Mouse (Mus musculus): ENCODE results near the gene Gsdma3. TPM values are rescaled to one million over a fixed set of nuclear protein-coding genes. Genes with fewer than 3 reads are reported as not detected.
A peak's percentile ranks its signal among the peaks of the same experiment; 100 is the strongest.

The Gsdma3 gene
- polyA plus RNA-seq, 1 experiment from 2014 or later: not detected

DNA sequence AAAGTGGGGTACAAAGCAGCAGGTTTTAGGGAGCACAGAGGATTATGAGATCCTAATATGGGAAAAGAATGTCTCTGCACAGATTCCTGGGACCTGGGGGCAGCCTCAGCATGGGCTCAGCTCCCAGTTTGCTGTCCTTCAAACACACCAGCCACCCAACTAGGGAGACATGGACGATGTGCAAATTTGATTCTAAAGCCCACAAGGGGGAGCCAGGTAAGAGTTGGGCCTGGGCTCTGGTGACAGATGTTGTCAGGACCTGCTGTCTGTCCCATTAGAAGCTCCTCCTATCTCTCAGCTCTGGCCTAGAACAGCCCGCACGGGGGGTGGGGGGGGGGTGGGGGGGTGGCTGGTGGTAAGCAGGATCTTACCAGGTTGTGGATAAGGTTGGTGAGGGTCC, 42.6 kb upstream of the Gsdma3 start:
- Histone ChIP-seq H3K4me1 (replicated peaks; ENCODE audit: control insufficient read depth, insufficient read depth, low read length) (peaks cover 72% of the 10 kb centered on the region), H3K9me3 (ENCODE audit: control insufficient read depth, low read length) (no peaks in the 10 kb centered on the region), H3K4me2 (peak overlapping the region; percentile 89), H3K9ac (ENCODE audit: low read depth, low read length) (peak overlapping the region; percentile 83), H3K27ac (ENCODE audit: low read depth, low read length) (peak overlapping the region; percentile 99), H3K27me3 (replicated peaks; ENCODE audit: control insufficient read depth, insufficient read depth, low read length) (no peaks in the 10 kb centered on the region), H3K36me3 (ENCODE audit: control insufficient read depth, insufficient read depth, low read length) (peaks cover 10% of the 10 kb centered on the region; the same call in 1 of the 2 replicates), H3K4me3 (ENCODE audit: low read depth, low read length) (peak overlapping the region; percentile 41)
- whole genome bisulfite sequencing: 10% methylated on average over 3 of the region's 3 CpGs
- ATAC-seq (replicated peaks; ENCODE audit: low FRiP score) (peak; percentile 30; the same call in 1 of the 2 replicates), DNase-seq (ENCODE audit: low spot score) (no peak)

DNA sequence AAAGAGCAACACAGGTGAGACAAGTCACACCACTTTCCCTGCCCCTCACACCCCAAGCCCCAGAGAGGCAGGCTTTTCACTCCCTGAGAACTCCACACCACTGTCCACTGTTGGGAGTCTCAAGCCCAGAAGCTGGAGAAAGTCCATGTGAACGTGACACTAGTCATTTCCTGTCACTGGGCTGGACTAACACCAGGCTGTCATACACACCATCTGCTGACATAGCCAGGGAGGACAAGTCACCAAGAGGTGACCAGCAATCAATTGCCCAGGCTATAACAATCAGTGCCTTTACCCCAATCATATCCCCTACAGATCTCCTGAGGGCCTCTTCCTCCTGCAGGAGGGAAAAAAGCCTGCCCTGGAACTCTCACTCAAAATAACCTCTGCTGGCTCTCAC, 42.0 kb upstream of the Gsdma3 start:
- Histone ChIP-seq H3K4me1 (replicated peaks; ENCODE audit: control insufficient read depth, insufficient read depth, low read length) (peaks cover 78% of the 10 kb centered on the region), H3K27me3 (replicated peaks; ENCODE audit: control insufficient read depth, insufficient read depth, low read length) (no peaks in the 10 kb centered on the region), H3K36me3 (ENCODE audit: control insufficient read depth, insufficient read depth, low read length) (peaks cover 10% of the 10 kb centered on the region; the same call in 1 of the 2 replicates), H3K9ac (ENCODE audit: low read depth, low read length) (peak overlapping the region; percentile 34; the same call in 1 of the 2 replicates), H3K27ac (ENCODE audit: low read depth, low read length) (peak overlapping the region; percentile 99), H3K4me3 (ENCODE audit: low read depth, low read length) (no peak overlapping the region), H3K9me3 (ENCODE audit: control insufficient read depth, low read length) (no peaks in the 10 kb centered on the region), H3K4me2 (peak overlapping the region; percentile 89)
- WGBS: 45% methylated on average over 1 of the region's 1 CpGs
- DNase-seq (ENCODE audit: low spot score) (no peak), ATAC-seq (replicated peaks; ENCODE audit: low FRiP score) (no peak)

GRCm38 (mm10) chr11:98584629-98585177, 41.5 kb upstream of the Gsdma3 start:
- H3K36me3 ChIP-seq (ENCODE audit: control insufficient read depth, insufficient read depth, low read length): peaks cover 9% of the 10 kb centered on the region; the same call in 1 of the 2 replicates
- H3K27ac ChIP-seq (ENCODE audit: low read depth, low read length): peak overlapping the region; percentile 99; the same call in 1 of the 2 replicates
- 87% methylated on average over 6 of the region's 6 CpGs for WGBS
- ATAC-seq (replicated peaks; ENCODE audit: low FRiP score) (no peak), DNase-seq (ENCODE audit: low spot score) (no peak)
- no peaks in the 10 kb centered on the region for H3K9me3 ChIP-seq (ENCODE audit: control insufficient read depth, low read length)
- H3K4me1 ChIP-seq (replicated peaks; ENCODE audit: control insufficient read depth, insufficient read depth, low read length): peaks cover 82% of the 10 kb centered on the region
- H3K9ac ChIP-seq (ENCODE audit: low read depth, low read length): peak overlapping the region; percentile 53
- H3K27me3 ChIP-seq (replicated peaks; ENCODE audit: control insufficient read depth, insufficient read depth, low read length): no peaks in the 10 kb centered on the region
- H3K4me3 ChIP-seq (ENCODE audit: low read depth, low read length): peak overlapping the region; percentile 70; the same call in 1 of the 2 replicates
- peak overlapping the region; percentile 89 for H3K4me2 ChIP-seq

DNA sequence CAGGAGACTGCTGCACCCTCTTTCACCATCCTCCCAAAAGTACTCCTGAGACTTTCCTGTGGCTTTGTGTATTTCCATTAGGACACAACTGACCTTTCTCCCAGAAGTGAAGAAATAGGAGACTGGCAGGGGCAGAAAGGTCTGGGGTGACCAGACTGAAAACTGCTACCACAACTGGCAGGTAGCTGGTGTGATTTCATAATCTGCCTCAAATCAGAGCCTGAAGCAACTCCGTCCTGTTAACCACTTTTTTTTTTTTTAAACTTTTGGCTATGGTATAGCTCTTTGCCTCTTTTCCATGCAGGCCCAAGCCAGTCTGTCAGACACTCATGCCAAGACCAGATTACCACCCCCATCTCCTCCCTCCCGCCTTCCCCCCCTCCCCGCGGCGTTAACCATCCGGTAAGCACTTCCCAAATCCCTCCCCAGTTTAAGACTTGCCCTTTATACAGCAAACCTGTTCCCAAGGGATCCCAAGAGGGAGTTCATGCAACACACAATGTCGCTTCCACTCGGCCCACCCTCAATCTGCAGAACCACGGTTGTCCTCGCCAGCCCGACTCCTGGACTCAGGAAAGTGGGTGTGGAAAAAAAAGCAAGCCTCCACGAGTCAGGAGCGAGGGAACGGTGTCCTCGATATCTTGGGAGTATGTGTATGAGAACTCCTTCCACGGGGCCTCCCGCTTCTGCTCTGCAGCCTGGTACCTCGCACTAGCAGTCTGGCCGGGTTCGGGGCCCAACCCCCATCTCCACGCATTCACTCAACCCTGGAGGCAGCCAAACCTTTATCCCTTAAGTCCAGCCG, 39.9 kb upstream of the Gsdma3 start:
- H3K9ac ChIP-seq (ENCODE audit: low read depth, low read length): peak overlapping the region; percentile 75
- H3K4me3 ChIP-seq (ENCODE audit: low read depth, low read length): peak overlapping the region; percentile 70
- no peaks in the 10 kb centered on the region for H3K27me3 ChIP-seq (replicated peaks; ENCODE audit: control insufficient read depth, insufficient read depth, low read length)
- peak overlapping the region; percentile 23 for H3K27ac ChIP-seq (ENCODE audit: low read depth, low read length)
- H3K36me3 ChIP-seq (ENCODE audit: control insufficient read depth, insufficient read depth, low read length): peaks cover 8% of the 10 kb centered on the region; the same call in 1 of the 2 replicates
- 2% methylated on average over 22 of the region's 22 CpGs for WGBS
- H3K4me1 ChIP-seq (replicated peaks; ENCODE audit: control insufficient read depth, insufficient read depth, low read length): peaks cover 66% of the 10 kb centered on the region
- ATAC-seq (replicated peaks; ENCODE audit: low FRiP score) (no peak), DNase-seq (ENCODE audit: low spot score) (no peak)
- H3K9me3 ChIP-seq (ENCODE audit: control insufficient read depth, low read length): no peaks in the 10 kb centered on the region
- peak overlapping the region; percentile 89 for H3K4me2 ChIP-seq

DNA sequence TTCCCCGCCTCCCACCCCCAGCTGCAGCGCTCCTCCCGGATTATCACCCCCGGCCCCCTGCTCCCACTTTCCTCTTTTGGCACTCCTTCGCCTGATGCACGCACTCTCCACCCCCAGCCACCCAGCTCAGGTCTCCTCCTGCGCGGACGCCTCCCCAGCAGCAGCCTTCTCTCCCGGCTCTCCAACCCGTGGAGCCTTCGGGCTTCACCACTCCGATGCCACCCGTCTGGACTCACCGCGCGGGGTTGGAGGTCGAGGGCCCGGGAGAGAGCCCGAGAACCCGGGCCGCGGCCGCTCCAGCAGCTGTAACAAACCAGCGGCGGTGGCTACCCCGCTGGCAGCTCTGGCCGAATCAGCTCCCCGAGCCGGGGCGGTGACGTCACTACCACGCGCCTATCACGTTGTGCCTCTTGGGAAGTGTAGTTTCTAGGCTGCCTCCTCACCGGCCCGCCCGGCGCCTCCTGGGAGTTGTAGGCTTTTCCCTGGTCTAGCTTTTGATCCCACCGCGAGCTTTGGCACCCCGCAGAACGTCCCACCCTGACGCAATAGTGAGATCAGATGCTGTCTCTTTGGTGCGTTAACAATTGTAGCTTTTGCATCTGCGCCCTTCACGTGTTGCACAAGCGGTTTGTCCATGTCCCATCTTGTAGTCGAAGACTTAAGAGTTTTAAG, 39.1 kb upstream of the Gsdma3 start, which contains the start of gene Ormdl3:
Gene Ormdl3 (minus strand): TSS at position 477 of the 672 bp plus-strand sequence.
- peak within 1 kb of the TSS; percentile 97 for H3K27ac ChIP-seq (ENCODE audit: low read depth, low read length)
- ATAC-seq (replicated peaks; ENCODE audit: low FRiP score): peak; percentile 77
- under 1% methylated on average over 49 of the region's 49 CpGs for WGBS

GRCm38 (mm10) chr11:98587684-98588546, 38.2 kb upstream of the Gsdma3 start:
- Histone ChIP-seq H3K9me3 (ENCODE audit: control insufficient read depth, low read length) (no peaks in the 10 kb centered on the region), H3K27ac (ENCODE audit: low read depth, low read length) (peak overlapping the region; percentile 97), H3K4me1 (replicated peaks; ENCODE audit: control insufficient read depth, insufficient read depth, low read length) (peaks cover 53% of the 10 kb centered on the region), H3K4me3 (ENCODE audit: low read depth, low read length) (peak overlapping the region; percentile 70), H3K4me2 (peak overlapping the region; percentile 89), H3K27me3 (replicated peaks; ENCODE audit: control insufficient read depth, insufficient read depth, low read length) (no peaks in the 10 kb centered on the region), H3K36me3 (ENCODE audit: control insufficient read depth, insufficient read depth, low read length) (peaks cover 2% of the 10 kb centered on the region; the same call in 1 of the 2 replicates), H3K9ac (ENCODE audit: low read depth, low read length) (peak overlapping the region; percentile 67)
- WGBS: 6% methylated on average over 20 of the region's 20 CpGs
- ATAC-seq (replicated peaks; ENCODE audit: low FRiP score) (peak; percentile 67), DNase-seq (ENCODE audit: low spot score) (peak; percentile 86)

More for the DNA sequence above, 39.1 kb upstream of the Gsdma3 start, which contains the start of gene Ormdl3:
- Histone ChIP-seq H3K9ac (ENCODE audit: low read depth, low read length) (peak within 1 kb of the TSS; percentile 75), H3K4me1 (replicated peaks; ENCODE audit: control insufficient read depth, insufficient read depth, low read length) (peaks cover 58% of the 10 kb centered on the region), H3K27me3 (replicated peaks; ENCODE audit: control insufficient read depth, insufficient read depth, low read length) (no peaks in the 10 kb centered on the region), H3K36me3 (ENCODE audit: control insufficient read depth, insufficient read depth, low read length) (peaks cover 8% of the 10 kb centered on the region; the same call in 1 of the 2 replicates), H3K9me3 (ENCODE audit: control insufficient read depth, low read length) (no peaks in the 10 kb centered on the region), H3K4me3 (ENCODE audit: low read depth, low read length) (peak within 1 kb of the TSS; percentile 70), H3K4me2 (peak within 1 kb of the TSS; percentile 89)
- DNase-seq (ENCODE audit: low spot score): peak; percentile 99

DNA sequence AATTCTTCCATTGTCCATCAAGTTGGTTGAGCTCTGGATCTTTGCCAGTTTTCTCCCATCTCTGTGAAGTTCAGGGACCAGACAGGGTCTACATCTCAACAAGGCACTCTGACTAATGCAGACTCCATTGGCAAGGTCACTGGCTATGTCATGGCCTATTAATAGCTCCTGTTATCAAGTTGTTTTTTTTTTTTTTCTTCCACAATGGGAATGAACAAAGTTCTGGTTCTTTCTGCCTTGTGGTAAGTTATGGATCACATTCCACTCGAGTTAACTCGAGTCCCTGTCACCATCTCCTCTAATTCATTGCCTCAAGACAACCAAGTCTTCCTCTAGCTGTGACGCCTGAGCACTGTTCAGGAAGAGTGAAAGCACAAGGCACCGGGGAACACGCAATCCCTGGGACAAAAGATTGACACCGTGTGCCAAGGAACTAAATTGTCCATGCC, 37.3 kb upstream of the Gsdma3 start:
- H3K4me1 ChIP-seq (replicated peaks; ENCODE audit: control insufficient read depth, insufficient read depth, low read length): peaks cover 45% of the 10 kb centered on the region
- H3K27ac ChIP-seq (ENCODE audit: low read depth, low read length): peak overlapping the region; percentile 97
- H3K9ac ChIP-seq (ENCODE audit: low read depth, low read length): peak overlapping the region; percentile 15
- DNase-seq (ENCODE audit: low spot score) (no peak), ATAC-seq (replicated peaks; ENCODE audit: low FRiP score) (no peak)
- H3K27me3 ChIP-seq (replicated peaks; ENCODE audit: control insufficient read depth, insufficient read depth, low read length): no peaks in the 10 kb centered on the region
- no peaks in the 10 kb centered on the region for H3K36me3 ChIP-seq (ENCODE audit: control insufficient read depth, insufficient read depth, low read length)
- H3K9me3 ChIP-seq (ENCODE audit: control insufficient read depth, low read length): no peaks in the 10 kb centered on the region
- H3K4me2 ChIP-seq: peak overlapping the region; percentile 89
- H3K4me3 ChIP-seq (ENCODE audit: low read depth, low read length): peak overlapping the region; percentile 70
- 60% methylated on average over 6 of the region's 6 CpGs for WGBS

Data from liver, embryonic 11.5 days (tissue).